Mouse (Mus musculus): ENCODE measurements around the gene Prss22.
"Not testable (repeated sequence)": the region's sequence is repeated elsewhere in the genome, so short reads cannot be mapped to it uniquely, and the experiment has no call there.

GRCm38 (mm10) chr17:23950828-23951227, 47.1 kb downstream of the Prss22 start:
- not testable (repeated sequence) for TF ChIP-seq ZNF384 (IDR thresholded peaks at IDR 0.05; ENCODE audit: low read depth, low read length); HCFC1 (IDR thresholded peaks at IDR 0.05; ENCODE audit: borderline replicate concordance, insufficient read depth, low read length); MAFK (IDR thresholded peaks at IDR 0.05; ENCODE audit: insufficient read depth, low read depth, low read length); ZC3H11A (IDR thresholded peaks at IDR 0.05; ENCODE audit: borderline replicate concordance, low read depth, low read length); CHD2 (IDR thresholded peaks at IDR 0.05; ENCODE audit: low read depth, low read length)
